Mouse (Mus musculus) hindbrain, embryonic 11.5 days (tissue): ENCODE data around the gene Stam. TPM values are rescaled to one million over a fixed set of nuclear protein-coding genes. Genes with fewer than 3 reads are reported as not detected.

Source experiments
- ATAC-seq: fragments of 200-750 bp; cut with Nextera tagmentation; 2 replicates; pipeline ENCODE4 v1.8.0; 2017; ENCODE audit warnings: mild to moderate bottlenecking, moderate TSS enrichment, moderate library complexity; ENCODE audit not compliant: low FRiP score
- DNase-seq: peaks from one replicate; pipeline ENCODE4 v3.0.0-alpha.2; 2015; ENCODE audit warnings: low spot score
- H3K27ac ChIP-seq: fragments of 300-500 bp; sonication (generic); 2 replicates; pipeline ENCODE4 v1.5.1; 2014; ENCODE audit warnings: mild to moderate bottlenecking, low read depth, low read length
- H3K27me3 ChIP-seq: fragments of 300-500 bp; sonication (generic); 2 replicates; pipeline ENCODE4 v1.6.1; 2014; ENCODE audit warnings: mild to moderate bottlenecking, low read length, moderate library complexity, mixed read lengths; ENCODE audit not compliant: control insufficient read depth, insufficient read depth
- H3K36me3 ChIP-seq: fragments of 300-500 bp; sonication (generic); 2 replicates; pipeline ENCODE4 v1.6.1; 2014; ENCODE audit warnings: mild to moderate bottlenecking, low read length, moderate library complexity, mixed read lengths; ENCODE audit not compliant: control insufficient read depth, insufficient read depth
- H3K4me1 ChIP-seq: fragments of 300-500 bp; sonication (generic); replicated peaks from 2 replicates; pipeline ENCODE4 v1.6.1; 2014; ENCODE audit warnings: low read length, mixed read lengths; ENCODE audit not compliant: control insufficient read depth, insufficient read depth
- H3K4me2 ChIP-seq: fragments of 300-500 bp; sonication (generic); replicated peaks from 2 replicates; pipeline ENCODE4 v1.6.1; 2014; ENCODE audit warnings: mild to moderate bottlenecking, low read depth, low read length
- H3K4me3 ChIP-seq: fragments of 300-500 bp; sonication (generic); 2 replicates; pipeline ENCODE4 v1.5.1; 2014; ENCODE audit warnings: low read depth, low read length
- H3K9ac ChIP-seq: fragments of 300-500 bp; sonication (generic); 2 replicates; pipeline ENCODE4 v1.6.1; 2014; ENCODE audit warnings: low read depth, low read length
- H3K9me3 ChIP-seq: fragments of 300-500 bp; sonication (generic); 2 replicates; pipeline ENCODE4 v1.6.1; 2016; ENCODE audit warnings: low read length; ENCODE audit not compliant: control insufficient read depth
- WGBS: fragments of 180-500 bp; shearing (Covaris S2); extraction: QIAGEN DNeasy Blood & Tissue Kit; methylation state at CpG from one replicate; pipeline ENCODE4 v1.1.7; 2014; 5-methylcytosine and 5-hydroxymethylcytosine counted together
- polyA plus RNA-seq: library from polyadenylated mRNA; unstranded; fragments of >200 nt; fragmentation: Nextera tagmentation; extraction: Ambion mirVana; gene quantifications from 2 replicates; pipeline ENCODE4 v1.2.1, GENCODE M21; 2014

Gene Stam
- polyA plus RNA-seq, 1 experiment from 2014 or later = 116 TPM

- WGBS = 77% methylated on average over 2 of the region's 2 CpGs
- H3K9ac ChIP-seq = no peak overlapping the region
- H3K4me3 ChIP-seq = no peak overlapping the region
- H3K27me3 ChIP-seq = no peaks in the 10 kb centered on the region
- DNase-seq (no peak), ATAC-seq (no peak)
- no peak overlapping the region for H3K4me2 ChIP-seq
- H3K36me3 ChIP-seq = no peaks in the 10 kb centered on the region
- H3K4me1 ChIP-seq = no peaks in the 10 kb centered on the region
- H3K9me3 ChIP-seq = no peaks in the 10 kb centered on the region
- H3K27ac ChIP-seq = no peak overlapping the region
These were observed 91.2 kb downstream of the Stam start for GRCm38 (mm10) chr2:14165066-14165465.

GRCm38 (mm10) chr2:14165618-14166344 lies 91.9 kb downstream of the Stam start:
- DNase-seq = no peak
- Histone ChIP-seq H3K9me3 (no peaks in the 10 kb centered on the region), H3K9ac (no peak overlapping the region), H3K4me3 (no peak overlapping the region), H3K36me3 (no peaks in the 10 kb centered on the region), H3K27ac (no peak overlapping the region), H3K4me1 (no peaks in the 10 kb centered on the region), H3K4me2 (no peak overlapping the region), H3K27me3 (no peaks in the 10 kb centered on the region)
- ATAC-seq = 0 out of 2 replicates have a peak, but pooled peaks have one; percentile 30
- WGBS = 79% methylated on average over 3 of the region's 3 CpGs

GRCm38 (mm10) chr2:14167721-14168120 lies 93.8 kb downstream of the Stam start:
- H3K27me3 ChIP-seq = no peaks in the 10 kb centered on the region
- no peaks in the 10 kb centered on the region for H3K9me3 ChIP-seq
- no peak for ATAC-seq
- H3K9ac ChIP-seq = no peak overlapping the region
- no peak overlapping the region for H3K4me3 ChIP-seq
- H3K36me3 ChIP-seq = no peaks in the 10 kb centered on the region
- DNase-seq = no peak
- no peaks in the 10 kb centered on the region for H3K4me1 ChIP-seq
- H3K4me2 ChIP-seq = no peak overlapping the region
- no peak overlapping the region for H3K27ac ChIP-seq

- 75% methylated on average over 3 of the region's 3 CpGs for WGBS
- Histone ChIP-seq H3K27me3 (no peaks in the 10 kb centered on the region), H3K9me3 (no peaks in the 10 kb centered on the region), H3K4me2 (no peak within 1 kb of the TSS), H3K4me3 (no peak within 1 kb of the TSS), H3K4me1 (no peaks in the 10 kb centered on the region), H3K9ac (no peak within 1 kb of the TSS), H3K27ac (no peak within 1 kb of the TSS), H3K36me3 (no peaks in the 10 kb centered on the region)
- DNase-seq (no peak), ATAC-seq (no peak)
These were observed 100.4 kb downstream of the Stam start, which contains the start of gene Tmem236 for GRCm38 (mm10) chr2:14174334-14174733. Tmem236 (plus strand) TSS chr2:14174523.

GRCm38 (mm10) chr2:14176460-14177193 lies 102.7 kb downstream of the Stam start:
- Histone ChIP-seq H3K27me3 (no peaks in the 10 kb centered on the region), H3K9ac (no peak overlapping the region), H3K9me3 (no peaks in the 10 kb centered on the region), H3K4me3 (no peak overlapping the region), H3K27ac (no peak overlapping the region), H3K4me2 (no peak overlapping the region), H3K4me1 (no peaks in the 10 kb centered on the region), H3K36me3 (no peaks in the 10 kb centered on the region)
- 83% methylated on average over 2 of the region's 2 CpGs for WGBS
- DNase-seq (no peak), ATAC-seq (no peak)

- no peak overlapping the region for H3K4me3 ChIP-seq
- H3K36me3 ChIP-seq = no peaks in the 10 kb centered on the region
- ATAC-seq = no peak
- no peak overlapping the region for H3K9ac ChIP-seq
- DNase-seq = no peak
- no peaks in the 10 kb centered on the region for H3K4me1 ChIP-seq
- no peaks in the 10 kb centered on the region for H3K27me3 ChIP-seq
- H3K27ac ChIP-seq = no peak overlapping the region
- H3K4me2 ChIP-seq = no peak overlapping the region
- no peaks in the 10 kb centered on the region for H3K9me3 ChIP-seq
These were observed 110.5 kb downstream of the Stam start for GRCm38 (mm10) chr2:14184375-14184774.

- H3K27me3 ChIP-seq = no peaks in the 10 kb centered on the region
- ATAC-seq (no peak), DNase-seq (no peak)
- H3K4me2 ChIP-seq = no peak overlapping the region
- H3K9ac ChIP-seq = no peak overlapping the region
- H3K4me1 ChIP-seq = no peaks in the 10 kb centered on the region
- no peaks in the 10 kb centered on the region for H3K9me3 ChIP-seq
- H3K4me3 ChIP-seq = no peak overlapping the region
- H3K36me3 ChIP-seq = no peaks in the 10 kb centered on the region
- 79% methylated on average over 4 of the region's 4 CpGs for WGBS
- H3K27ac ChIP-seq = no peak overlapping the region
These were observed 116.8 kb downstream of the Stam start for GRCm38 (mm10) chr2:14190684-14191083.

GRCm38 (mm10) chr2:14191601-14192000 lies 117.7 kb downstream of the Stam start:
- no peak for ATAC-seq
- Histone ChIP-seq H3K9ac (no peak overlapping the region), H3K9me3 (no peaks in the 10 kb centered on the region), H3K27me3 (no peaks in the 10 kb centered on the region), H3K4me2 (no peak overlapping the region), H3K36me3 (no peaks in the 10 kb centered on the region), H3K4me1 (no peaks in the 10 kb centered on the region), H3K4me3 (no peak overlapping the region), H3K27ac (no peak overlapping the region)
- WGBS = 90% methylated on average over 4 of the region's 4 CpGs
- DNase-seq = no peak

- H3K27ac ChIP-seq = no peak overlapping the region
- no peak overlapping the region for H3K4me2 ChIP-seq
- H3K4me3 ChIP-seq = no peak overlapping the region
- DNase-seq (no peak), ATAC-seq (no peak)
- 83% methylated on average over 6 of the region's 6 CpGs for WGBS
- no peaks in the 10 kb centered on the region for H3K4me1 ChIP-seq
- no peaks in the 10 kb centered on the region for H3K9me3 ChIP-seq
- no peak overlapping the region for H3K9ac ChIP-seq
- no peaks in the 10 kb centered on the region for H3K36me3 ChIP-seq
- no peaks in the 10 kb centered on the region for H3K27me3 ChIP-seq
These were observed 118.1 kb downstream of the Stam start for GRCm38 (mm10) chr2:14192046-14192445.
